Mouse (Mus musculus) adrenal gland, adult 2 months (tissue): Measurements from ENCODE around the gene Hes5. TPM values are rescaled to one million over a fixed set of nuclear protein-coding genes. Genes with fewer than 3 reads are reported as not detected.

Experiments used
- DNase-seq: peaks from one replicate; pipeline ENCODE4 v3.0.0; 2021
- polyA plus RNA-seq: library from polyadenylated mRNA; depleted of rRNA; stranded (reverse); fragments of >200 nt; gene quantifications from 2 replicates; pipeline ENCODE4 v1.2.3, GENCODE M21; 2012; rRNA removed
- total RNA-seq, 2 experiments: library from RNA; stranded (reverse); gene quantifications; 2 replicates each; pipeline ENCODE4 v1.2.3; 2021

The Hes5 gene
- total and polyA plus RNA-seq, 3 experiments, result not detected

GRCm38 (mm10) chr4:155011312-155012025 is 50.7 kb downstream of the Hes5 start:
- DNase-seq, result no peak

Other genes starting within 250 kb of the Hes5 start
- under 1 TPM in 1 of 2 experiments, not detected in 1; 0.21 TPM for gene Ttc34, start 123.5 kb upstream of the Hes5 start, total RNA-seq
- 0.29 and 0.48 TPM in 2 replicates for gene Ttc34, start 123.5 kb upstream of the Hes5 start, polyA plus RNA-seq
- gene Mmel1, start 91.3 kb upstream of the Hes5 start, total RNA-seq, result 1 to 10 TPM in 1 of 2 experiments, under 1 TPM in 1; 0.66 to 4.9 TPM
- gene Mmel1, start 91.3 kb upstream of the Hes5 start, polyA plus RNA-seq, result 2.4 and 6.3 TPM in 2 replicates
- gene Fam213b, start 61.8 kb upstream of the Hes5 start, total RNA-seq, result 10 to 100 TPM; 41.1 to 56.2 TPM
- 61.1 and 87.9 TPM in 2 replicates for gene Fam213b, start 61.8 kb upstream of the Hes5 start, polyA plus RNA-seq
- 1 to 10 TPM; 6.1 to 8.4 TPM for gene Tnfrsf14, start 32.4 kb upstream of the Hes5 start, total RNA-seq
- 14.9 and 27.2 TPM in 2 replicates for gene Tnfrsf14, start 32.4 kb upstream of the Hes5 start, polyA plus RNA-seq
- gene Pank4, start 3.2 kb downstream of the Hes5 start, total RNA-seq, result 10 to 100 TPM; 24.5 to 28.0 TPM
- gene Pank4, start 3.2 kb downstream of the Hes5 start, polyA plus RNA-seq, result 34.8 and 35.3 TPM in 2 replicates
- gene Plch2, start 95.9 kb downstream of the Hes5 start, total RNA-seq, result under 1 TPM; 0.40 to 0.83 TPM
- 4.4 and 4.8 TPM in 2 replicates for gene Plch2, start 95.9 kb downstream of the Hes5 start, polyA plus RNA-seq
- 10 to 100 TPM; 17.9 to 23.9 TPM for gene Pex10, start 106.1 kb downstream of the Hes5 start, total RNA-seq
- gene Pex10, start 106.1 kb downstream of the Hes5 start, polyA plus RNA-seq, result 37.4 and 46.2 TPM in 2 replicates
- gene Rer1, start 125.5 kb downstream of the Hes5 start, total RNA-seq, result 100 to 1,000 TPM; 114 to 115 TPM
- 49.1 and 58.4 TPM in 2 replicates for gene Rer1, start 125.5 kb downstream of the Hes5 start, polyA plus RNA-seq
- gene Morn1, start 125.7 kb downstream of the Hes5 start, total RNA-seq, result 1 to 10 TPM; 5.5 to 5.9 TPM
- 14.2 and 18.8 TPM in 2 replicates for gene Morn1, start 125.7 kb downstream of the Hes5 start, polyA plus RNA-seq